Mouse (Mus musculus): Measurements from ENCODE around the gene Fgg. TPM values are rescaled to one million over a fixed set of nuclear protein-coding genes. Genes with fewer than 3 reads are reported as not detected.

Gene Fgg
- total RNA-seq (2012; rRNA removed) = 0.45 and 0.48 TPM in 2 replicates

- H3K4me1 ChIP-seq (ENCODE audit: control insufficient read depth in 2 of 2, insufficient read depth in 2 of 2, low read length in 2 of 2, poor library complexity in 1 of 2) = no peaks in the 10 kb centered on the region
- in situ Hi-C loops (cut with MboI; ENCODE audit: low sequenced_read_pairs in 2 of 2, unreplicated experiment in 2 of 2) = no loop called here
- no peaks in the 10 kb centered on the region for H3K9me3 ChIP-seq (ENCODE audit: control insufficient read depth, insufficient read depth, low read depth, low read length)
- no peaks in the 10 kb centered on the region for H3K36me3 ChIP-seq (ENCODE audit: control insufficient read depth, insufficient read depth, low read length, poor library complexity, severe bottlenecking)
- no peak for DNase-seq (ENCODE audit: low read depth, low spot score)
- H3K9ac ChIP-seq (ENCODE audit: insufficient read depth, low read depth, low read length, poor library complexity, severe bottlenecking) = no peak within 1 kb of the TSS
- H3K4me3 ChIP-seq (ENCODE audit: insufficient read depth in 1 of 2, low read depth in 1 of 2, low read length in 2 of 2, poor library complexity in 1 of 2, severe bottlenecking in 1 of 2) = no peak within 1 kb of the TSS; a peak in 2 of 4 replicates
- no peak within 1 kb of the TSS for H3K27ac ChIP-seq (ENCODE audit: insufficient read depth, low read depth, low read length, poor library complexity, severe bottlenecking)
- no peak for TF ChIP-seq HCFC1 (IDR thresholded peaks at IDR 0.05; ENCODE audit: borderline replicate concordance, insufficient read depth, low read length)
- no peak for TF ChIP-seq CHD2 (IDR thresholded peaks at IDR 0.05; ENCODE audit: low read depth, low read length)
- no peak for TF ChIP-seq MAFK (IDR thresholded peaks at IDR 0.05; ENCODE audit: insufficient read depth, low read depth, low read length)
- no peak for TF ChIP-seq ZNF384 (IDR thresholded peaks at IDR 0.05; ENCODE audit: low read depth, low read length)
- TF ChIP-seq ZC3H11A (IDR thresholded peaks at IDR 0.05; ENCODE audit: borderline replicate concordance, low read depth, low read length) = no peak
Measured at GRCm38 (mm10) chr3:83007557-83007956, at the start of gene Fgg. Gene Fgg, plus strand, starts transcription at chr3:83007724.

GRCm38 (mm10) chr3:82971046-82971445 lies 36.5 kb upstream of the Fgg start:
- H3K4me1 ChIP-seq (ENCODE audit: control insufficient read depth in 2 of 2, insufficient read depth in 2 of 2, low read length in 2 of 2, poor library complexity in 1 of 2) = no peaks in the 10 kb centered on the region
- H3K27ac ChIP-seq (ENCODE audit: insufficient read depth, low read depth, low read length, poor library complexity, severe bottlenecking) = no peak overlapping the region
- in situ Hi-C loops (cut with MboI; ENCODE audit: low sequenced_read_pairs in 2 of 2, unreplicated experiment in 2 of 2) = no loop called here
- no peak overlapping the region for H3K4me3 ChIP-seq (ENCODE audit: insufficient read depth in 1 of 2, low read depth in 1 of 2, low read length in 2 of 2, poor library complexity in 1 of 2, severe bottlenecking in 1 of 2)
- TF ChIP-seq ZC3H11A (IDR thresholded peaks at IDR 0.05; ENCODE audit: borderline replicate concordance, low read depth, low read length) (no peak), ZNF384 (IDR thresholded peaks at IDR 0.05; ENCODE audit: low read depth, low read length) (no peak), HCFC1 (IDR thresholded peaks at IDR 0.05; ENCODE audit: borderline replicate concordance, insufficient read depth, low read length) (no peak), CHD2 (IDR thresholded peaks at IDR 0.05; ENCODE audit: low read depth, low read length) (no peak), MAFK (IDR thresholded peaks at IDR 0.05; ENCODE audit: insufficient read depth, low read depth, low read length) (no peak)
- DNase-seq (ENCODE audit: low read depth, low spot score) = no peak
- no peaks in the 10 kb centered on the region for H3K36me3 ChIP-seq (ENCODE audit: control insufficient read depth, insufficient read depth, low read length, poor library complexity, severe bottlenecking)
- no peaks in the 10 kb centered on the region for H3K9me3 ChIP-seq (ENCODE audit: control insufficient read depth, insufficient read depth, low read depth, low read length)
- no peak overlapping the region for H3K9ac ChIP-seq (ENCODE audit: insufficient read depth, low read depth, low read length, poor library complexity, severe bottlenecking)

- Histone ChIP-seq H3K4me3 (ENCODE audit: insufficient read depth in 1 of 2, low read depth in 1 of 2, low read length in 2 of 2, poor library complexity in 1 of 2, severe bottlenecking in 1 of 2) (no peak overlapping the region), H3K27ac (ENCODE audit: insufficient read depth, low read depth, low read length, poor library complexity, severe bottlenecking) (no peak overlapping the region), H3K9ac (ENCODE audit: insufficient read depth, low read depth, low read length, poor library complexity, severe bottlenecking) (no peak overlapping the region), H3K36me3 (ENCODE audit: control insufficient read depth, insufficient read depth, low read length, poor library complexity, severe bottlenecking) (no peaks in the 10 kb centered on the region), H3K9me3 (ENCODE audit: control insufficient read depth, insufficient read depth, low read depth, low read length) (no peaks in the 10 kb centered on the region), H3K4me1 (ENCODE audit: control insufficient read depth in 2 of 2, insufficient read depth in 2 of 2, low read length in 2 of 2, poor library complexity in 1 of 2) (no peaks in the 10 kb centered on the region)
- no peak for DNase-seq (ENCODE audit: low read depth, low spot score)
- in situ Hi-C loops (cut with MboI; ENCODE audit: low sequenced_read_pairs in 2 of 2, unreplicated experiment in 2 of 2) = no loop called here
- TF ChIP-seq ZC3H11A (IDR thresholded peaks at IDR 0.05; ENCODE audit: borderline replicate concordance, low read depth, low read length) (no peak), CHD2 (IDR thresholded peaks at IDR 0.05; ENCODE audit: low read depth, low read length) (no peak), ZNF384 (IDR thresholded peaks at IDR 0.05; ENCODE audit: low read depth, low read length) (no peak), MAFK (IDR thresholded peaks at IDR 0.05; ENCODE audit: insufficient read depth, low read depth, low read length) (no peak), HCFC1 (IDR thresholded peaks at IDR 0.05; ENCODE audit: borderline replicate concordance, insufficient read depth, low read length) (no peak)
Measured at GRCm38 (mm10) chr3:82980818-82981217, 26.7 kb upstream of the Fgg start.

- no peaks in the 10 kb centered on the region for H3K36me3 ChIP-seq (ENCODE audit: control insufficient read depth, insufficient read depth, low read length, poor library complexity, severe bottlenecking)
- no peaks in the 10 kb centered on the region for H3K9me3 ChIP-seq (ENCODE audit: control insufficient read depth, insufficient read depth, low read depth, low read length)
- no peak overlapping the region for H3K9ac ChIP-seq (ENCODE audit: insufficient read depth, low read depth, low read length, poor library complexity, severe bottlenecking)
- DNase-seq (ENCODE audit: low read depth, low spot score) = no peak
- in situ Hi-C loops (cut with MboI; ENCODE audit: low sequenced_read_pairs in 2 of 2, unreplicated experiment in 2 of 2) = no loop called here
- no peak overlapping the region for H3K4me3 ChIP-seq (ENCODE audit: insufficient read depth in 1 of 2, low read depth in 1 of 2, low read length in 2 of 2, poor library complexity in 1 of 2, severe bottlenecking in 1 of 2)
- H3K27ac ChIP-seq (ENCODE audit: insufficient read depth, low read depth, low read length, poor library complexity, severe bottlenecking) = no peak overlapping the region
- TF ChIP-seq ZNF384 (IDR thresholded peaks at IDR 0.05; ENCODE audit: low read depth, low read length) = no peak
- TF ChIP-seq ZC3H11A (IDR thresholded peaks at IDR 0.05; ENCODE audit: borderline replicate concordance, low read depth, low read length) = no peak
- TF ChIP-seq MAFK (IDR thresholded peaks at IDR 0.05; ENCODE audit: insufficient read depth, low read depth, low read length) = no peak
- TF ChIP-seq HCFC1 (IDR thresholded peaks at IDR 0.05; ENCODE audit: borderline replicate concordance, insufficient read depth, low read length) = no peak
- no peak for TF ChIP-seq CHD2 (IDR thresholded peaks at IDR 0.05; ENCODE audit: low read depth, low read length)
- no peaks in the 10 kb centered on the region for H3K4me1 ChIP-seq (ENCODE audit: control insufficient read depth in 2 of 2, insufficient read depth in 2 of 2, low read length in 2 of 2, poor library complexity in 1 of 2)
Measured at GRCm38 (mm10) chr3:82981861-82982260, 25.7 kb upstream of the Fgg start.

GRCm38 (mm10) chr3:82984840-82985239 lies 22.7 kb upstream of the Fgg start:
- TF ChIP-seq MAFK (IDR thresholded peaks at IDR 0.05; ENCODE audit: insufficient read depth, low read depth, low read length) (no peak), CHD2 (IDR thresholded peaks at IDR 0.05; ENCODE audit: low read depth, low read length) (no peak), ZC3H11A (IDR thresholded peaks at IDR 0.05; ENCODE audit: borderline replicate concordance, low read depth, low read length) (no peak), HCFC1 (IDR thresholded peaks at IDR 0.05; ENCODE audit: borderline replicate concordance, insufficient read depth, low read length) (no peak), ZNF384 (IDR thresholded peaks at IDR 0.05; ENCODE audit: low read depth, low read length) (no peak)
- Histone ChIP-seq H3K4me3 (ENCODE audit: insufficient read depth in 1 of 2, low read depth in 1 of 2, low read length in 2 of 2, poor library complexity in 1 of 2, severe bottlenecking in 1 of 2) (no peak overlapping the region), H3K9me3 (ENCODE audit: control insufficient read depth, insufficient read depth, low read depth, low read length) (no peaks in the 10 kb centered on the region), H3K36me3 (ENCODE audit: control insufficient read depth, insufficient read depth, low read length, poor library complexity, severe bottlenecking) (no peaks in the 10 kb centered on the region), H3K4me1 (ENCODE audit: control insufficient read depth in 2 of 2, insufficient read depth in 2 of 2, low read length in 2 of 2, poor library complexity in 1 of 2) (no peaks in the 10 kb centered on the region), H3K9ac (ENCODE audit: insufficient read depth, low read depth, low read length, poor library complexity, severe bottlenecking) (no peak overlapping the region), H3K27ac (ENCODE audit: insufficient read depth, low read depth, low read length, poor library complexity, severe bottlenecking) (no peak overlapping the region)
- DNase-seq (ENCODE audit: low read depth, low spot score) = no peak
- in situ Hi-C loops (cut with MboI; ENCODE audit: low sequenced_read_pairs in 2 of 2, unreplicated experiment in 2 of 2) = no loop called here

Measured in ES-E14 (cell line).